22 mouse cellular contexts compared by ENCODE assay signal in the genomic region with DNA sequence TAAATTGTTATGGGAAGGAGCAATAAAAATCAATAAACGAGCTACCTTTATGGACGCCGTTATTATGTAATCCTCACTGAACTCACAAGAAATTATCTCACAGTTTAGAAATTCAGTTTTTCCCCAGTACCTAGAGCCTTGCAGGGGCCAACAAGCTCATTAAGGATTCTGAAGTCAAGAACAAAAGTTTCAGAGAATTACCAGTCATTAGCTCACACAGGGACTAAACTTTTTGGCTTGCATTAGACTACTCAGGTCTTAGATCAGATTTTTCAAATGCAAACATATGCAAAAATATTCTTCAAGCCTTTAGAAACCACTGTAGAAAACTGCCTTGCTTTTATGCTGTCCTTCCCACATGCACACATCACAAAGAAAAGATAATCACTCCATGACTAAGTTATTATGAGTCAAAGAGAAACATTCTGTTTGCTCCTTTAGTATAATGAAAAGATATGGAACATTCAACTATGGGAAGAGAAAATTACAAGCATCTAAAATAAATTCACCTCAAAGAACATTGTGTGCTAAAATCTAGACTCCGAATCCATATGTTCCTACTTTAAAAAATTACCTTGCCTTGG.
"Had no signal": no experiment of that assay in that cellular context is flagged by ENCODE, and none has a peak within 500 bp of the region (broad histone marks: within the 10 kb centered on the region; RNA-seq: fewer than 3 reads in every experiment).

No protein-coding gene starts in this region.

- H3K4me2 ChIP-seq: kidney, embryonic 15.5 days; limb, embryonic 12.5 days; limb, embryonic 15.5 days; liver, embryonic 11.5 days; lung, embryonic 14.5 days; midbrain, embryonic 12.5 days; midbrain, embryonic 15.5 days; neural tube, embryonic 12.5 days; neural tube, embryonic 15.5 days had no signal

- ATAC-seq: liver, postnatal 0 days; lung, postnatal 0 days; midbrain, embryonic 15.5 days had no signal

- H3K4me3 ChIP-seq: kidney, embryonic 15.5 days; limb, embryonic 12.5 days; limb, embryonic 15.5 days; midbrain, embryonic 12.5 days; midbrain, embryonic 15.5 days; neural tube, embryonic 12.5 days; neural tube, embryonic 15.5 days had no signal

- H3K27ac ChIP-seq: kidney, embryonic 15.5 days; limb, embryonic 12.5 days; limb, embryonic 15.5 days; liver, embryonic 14.5 days; macrophage; midbrain, embryonic 12.5 days; midbrain, embryonic 15.5 days; neural tube, embryonic 12.5 days; neural tube, embryonic 15.5 days had no signal

- H3K36me3 ChIP-seq: limb, embryonic 12.5 days; midbrain, embryonic 15.5 days had no signal

- H3K4me1 ChIP-seq: kidney, embryonic 15.5 days; limb, embryonic 15.5 days; neural tube, embryonic 12.5 days; neural tube, embryonic 15.5 days had no signal

- DNase-seq: kidney, adult 8-10 months; kidney, postnatal 10 days; kidney, postnatal 36 days; left cerebral cortex, postnatal 4 days; liver, postnatal 0 days; lung, embryonic 14.5 days; right cerebral cortex, adult 18-20 months; right cerebral cortex, postnatal 14 days; right cerebral cortex, postnatal 4 days; thymus, adult 2 months; thymus, postnatal 14 days had no signal

- H3K27me3 ChIP-seq: kidney, embryonic 15.5 days; limb, embryonic 12.5 days; limb, embryonic 15.5 days; midbrain, embryonic 12.5 days; midbrain, embryonic 15.5 days; neural tube, embryonic 12.5 days; neural tube, embryonic 15.5 days had no signal

- H3K9ac ChIP-seq: kidney, embryonic 15.5 days; limb, embryonic 12.5 days; limb, embryonic 15.5 days; liver, embryonic 14.5 days; liver, postnatal 0 days; lung, embryonic 14.5 days; midbrain, embryonic 12.5 days; midbrain, embryonic 15.5 days; neural tube, embryonic 12.5 days; neural tube, embryonic 15.5 days had no signal

- H3K9me3 ChIP-seq: kidney, embryonic 15.5 days; limb, embryonic 12.5 days; limb, embryonic 15.5 days; midbrain, embryonic 12.5 days; midbrain, embryonic 15.5 days; neural tube, embryonic 12.5 days; neural tube, embryonic 15.5 days had no signal
